Mouse (Mus musculus) bone marrow macrophage, adult 2 months (primary cell): ENCODE measurements around the gene Sfmbt2. TPM values are rescaled to one million over a fixed set of nuclear protein-coding genes. Genes with fewer than 3 reads are reported as not detected.
A peak's percentile ranks its signal among the peaks of the same experiment; 100 is the strongest.

Experiments
- H3K27ac ChIP-seq: 2 replicates; pipeline ENCODE4 v1.5.1; 2012; ENCODE audit warnings: low read depth, low read length; ENCODE audit not compliant: insufficient read depth
- H3K4me1 ChIP-seq: 2 replicates; pipeline ENCODE4 v1.6.1; 2012; ENCODE audit warnings: low read length; ENCODE audit not compliant: control insufficient read depth, insufficient read depth
- H3K4me3 ChIP-seq: 2 replicates; pipeline ENCODE4 v1.5.1; 2012; ENCODE audit warnings: mild to moderate bottlenecking, low read length, moderate library complexity; ENCODE audit not compliant: insufficient read depth
- CTCF ChIP-seq: IDR thresholded peaks from 2 replicates; pipeline ENCODE4 v1.5.1; 2012; ENCODE audit warnings: low read depth, mild to moderate bottlenecking, low read length, moderate library complexity
- POLR2A ChIP-seq: IDR thresholded peaks from 2 replicates; pipeline ENCODE4 v1.6.1; 2012; ENCODE audit warnings: mild to moderate bottlenecking, low read depth, low read length, borderline replicate concordance
- polyA plus RNA-seq: library from polyadenylated mRNA; stranded (reverse); fragments of >200 nt; gene quantifications from 2 replicates; pipeline ENCODE4 v1.2.4, GENCODE M21; 2012; ENCODE audit not compliant: missing spikeins, insufficient read depth, insufficient read length

Gene Sfmbt2
- polyA plus RNA-seq, 1 experiment = 0.28 TPM

DNA sequence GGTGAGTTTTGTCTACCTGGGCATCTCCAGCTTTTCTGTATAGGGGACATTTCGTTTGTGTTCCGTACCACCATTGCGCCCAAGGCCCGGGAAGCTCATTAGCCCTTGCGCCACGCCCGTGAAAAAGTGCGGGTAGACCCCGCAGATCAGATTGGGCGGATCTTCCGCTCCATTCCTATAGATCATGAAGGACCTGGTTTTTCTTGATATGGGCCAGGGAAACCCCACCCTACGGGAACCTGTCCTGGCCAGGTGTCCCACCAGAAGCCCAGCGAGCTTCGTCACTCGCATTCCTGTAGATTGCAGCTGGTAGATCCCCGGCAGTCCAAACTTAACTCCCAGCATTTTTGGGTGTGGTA lies 1.1 kb downstream of the Sfmbt2 start:
- H3K27ac ChIP-seq = no peak overlapping the region
- 0 out of 2 replicates have a peak, but pooled peaks cover 5% of the 10 kb centered on the region for H3K4me1 ChIP-seq
- TF ChIP-seq POLR2A = no peak
- TF ChIP-seq CTCF = no peak
- no peak overlapping the region for H3K4me3 ChIP-seq

DNA sequence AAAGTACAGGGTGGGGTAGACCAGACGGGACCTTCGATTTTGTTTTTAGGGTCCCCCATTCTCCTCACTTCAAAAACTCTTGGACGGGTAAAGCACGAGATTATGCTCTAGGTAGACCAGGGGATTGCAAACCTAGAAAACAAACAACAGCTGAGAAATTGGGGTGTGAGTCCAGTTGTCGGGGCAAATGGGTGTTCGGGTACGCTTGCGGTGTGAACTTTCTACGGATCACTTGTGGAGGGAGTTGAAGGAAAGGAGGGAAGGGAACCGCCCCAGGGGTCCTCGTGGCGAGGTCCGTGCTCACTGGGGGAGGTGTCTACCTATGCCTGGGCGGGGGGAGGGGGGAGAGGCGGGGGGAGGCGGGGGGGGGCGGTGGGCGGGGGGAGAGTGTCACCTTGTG lies 1.6 kb downstream of the Sfmbt2 start:
- Histone ChIP-seq H3K4me1 (0 out of 2 replicates have a peak, but pooled peaks cover 5% of the 10 kb centered on the region), H3K27ac (no peak overlapping the region), H3K4me3 (no peak overlapping the region; the same call in 1 of the 2 replicates)
- TF ChIP-seq POLR2A (no peak), CTCF (no peak)

DNA sequence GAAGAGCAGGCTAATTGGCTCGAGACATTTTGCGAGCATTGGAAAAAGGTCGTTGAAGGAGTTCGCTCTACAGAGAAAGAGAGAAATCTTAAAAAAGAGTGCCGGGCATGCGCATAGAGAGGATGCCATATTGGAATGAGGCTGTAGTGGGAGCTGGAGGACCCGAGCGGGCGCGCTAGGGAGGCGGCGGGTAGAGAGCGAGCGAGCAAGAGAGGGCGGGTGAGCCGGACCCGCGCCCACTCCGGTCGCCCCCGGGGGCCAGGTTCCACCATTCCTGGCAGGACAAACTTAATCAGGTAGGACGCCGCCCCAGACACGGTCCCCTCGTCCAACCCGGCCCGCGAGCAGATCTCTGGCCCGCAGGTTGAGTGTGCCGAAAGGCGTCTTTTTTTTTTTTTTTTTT lies 2.0 kb downstream of the Sfmbt2 start:
- Histone ChIP-seq H3K4me1 (0 out of 2 replicates have a peak, but pooled peaks cover 5% of the 10 kb centered on the region), H3K27ac (no peak overlapping the region), H3K4me3 (peak overlapping the region; percentile 44)
- no peak for TF ChIP-seq CTCF
- no peak for TF ChIP-seq POLR2A

DNA sequence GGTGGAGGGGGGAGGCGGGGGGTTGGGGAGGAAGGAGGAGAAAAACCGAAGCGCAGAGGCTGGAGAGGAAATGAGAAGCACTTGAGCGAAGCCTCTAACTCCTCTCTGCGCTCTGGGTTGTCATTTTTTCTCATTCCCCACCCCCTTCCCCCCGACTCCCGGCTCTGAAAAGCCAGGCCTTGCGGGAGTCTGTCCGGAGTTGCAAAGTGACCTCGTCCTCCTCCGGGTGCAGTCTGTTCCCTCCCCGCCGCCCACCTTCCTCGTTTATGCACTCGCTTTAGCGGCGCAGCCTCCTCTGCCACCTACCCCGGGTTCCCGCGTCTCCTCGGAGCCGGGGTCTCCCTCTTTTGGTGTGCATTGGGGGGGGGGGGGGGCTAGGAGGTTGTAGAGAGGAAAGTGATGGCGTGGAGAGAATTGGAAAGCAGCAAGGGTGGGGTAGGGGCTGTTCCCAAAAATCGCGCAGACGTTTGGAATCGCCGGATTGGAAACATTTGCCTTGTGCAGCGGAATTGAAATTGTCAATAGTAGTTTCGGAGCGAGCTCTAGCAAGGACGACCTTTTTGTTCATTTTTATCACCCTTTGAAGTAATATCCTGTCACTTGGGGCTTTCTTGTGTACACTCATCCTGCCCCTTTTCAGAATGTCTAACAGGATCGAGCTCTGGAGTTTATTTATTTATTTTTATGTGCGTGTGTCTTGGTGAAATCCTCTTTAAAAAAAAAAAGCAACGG lies 2.6 kb downstream of the Sfmbt2 start:
- no peak for TF ChIP-seq POLR2A
- TF ChIP-seq CTCF = no peak
- no peak overlapping the region for H3K27ac ChIP-seq
- peak overlapping the region; percentile 51 for H3K4me3 ChIP-seq
- H3K4me1 ChIP-seq = 0 out of 2 replicates have a peak, but pooled peaks cover 5% of the 10 kb centered on the region

DNA sequence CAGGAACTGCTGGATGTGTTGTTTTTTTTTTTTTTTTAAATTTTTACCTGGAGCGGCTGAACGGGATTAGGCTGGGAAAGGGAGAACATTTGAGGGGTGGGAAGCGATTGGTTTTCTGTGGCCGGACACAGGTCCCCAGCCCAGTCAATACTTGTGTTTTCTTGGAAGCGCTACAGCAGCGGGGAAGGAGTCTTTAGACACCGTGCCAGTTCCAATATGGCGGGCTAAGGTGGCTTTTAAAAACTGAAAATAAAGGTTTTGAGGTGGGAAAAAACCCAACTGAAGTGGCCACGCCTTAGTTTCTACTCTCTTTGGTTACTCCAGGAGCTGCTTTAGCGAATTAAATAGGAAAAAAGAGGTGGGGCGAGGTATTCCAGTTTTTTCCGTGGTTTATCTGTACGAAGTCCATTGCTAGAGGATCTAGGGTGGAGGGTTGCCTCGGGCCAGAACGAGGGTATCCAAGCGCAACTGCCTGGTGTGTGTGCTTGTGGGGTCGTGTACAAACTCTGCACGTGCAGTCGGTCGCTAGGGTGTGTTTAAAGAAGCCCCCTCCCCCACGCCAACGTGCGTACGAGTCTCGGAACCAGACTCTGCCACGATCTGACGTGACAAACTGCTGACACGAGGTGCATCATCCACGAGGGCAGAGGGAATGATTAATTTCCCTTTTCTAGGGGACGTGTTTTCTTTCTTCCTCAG lies 3.3 kb downstream of the Sfmbt2 start:
- 0 out of 2 replicates have a peak, but pooled peaks cover 5% of the 10 kb centered on the region for H3K4me1 ChIP-seq
- TF ChIP-seq POLR2A (no peak), CTCF (no peak)
- no peak overlapping the region for H3K27ac ChIP-seq
- peak overlapping the region; percentile 48 for H3K4me3 ChIP-seq

DNA sequence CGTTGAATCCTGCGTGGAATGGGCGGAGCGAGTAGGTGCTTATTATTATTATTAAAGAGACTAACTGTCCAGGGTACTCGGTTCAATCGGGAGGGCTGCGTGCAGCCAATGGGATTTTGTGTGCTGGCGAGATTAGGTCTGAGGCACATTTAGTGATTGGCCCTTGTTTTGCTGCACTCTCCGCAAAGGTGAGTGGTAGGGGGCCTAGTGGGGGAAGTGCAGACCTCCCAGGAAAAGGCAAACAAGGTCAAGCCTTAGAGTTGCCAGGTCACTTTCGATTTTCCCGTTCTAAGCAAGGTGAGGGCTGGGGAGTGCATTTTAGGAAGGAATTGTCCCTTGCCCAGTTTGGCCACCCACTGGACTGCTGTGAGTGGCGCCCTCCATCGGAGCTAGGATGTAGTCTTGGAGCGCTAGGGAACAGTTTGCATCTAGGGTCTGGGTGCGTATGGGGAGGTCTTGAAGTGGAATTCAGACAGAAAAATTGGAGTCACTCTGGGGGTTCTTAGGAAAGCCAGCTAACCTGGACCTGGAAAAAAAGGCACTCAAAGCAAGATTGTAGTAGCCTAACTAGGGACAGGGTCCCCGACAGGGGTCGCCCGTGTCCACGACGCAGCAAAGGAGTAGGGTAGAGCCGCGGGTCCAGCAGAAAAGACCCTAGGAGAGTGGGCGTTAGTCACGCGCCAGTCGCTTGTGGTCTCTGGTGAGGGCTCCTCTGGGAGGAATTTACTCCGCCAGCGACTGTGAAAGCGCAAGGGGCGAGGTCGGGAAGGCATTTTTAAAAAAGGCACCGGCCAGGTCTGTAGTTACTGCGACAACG lies 4.1 kb downstream of the Sfmbt2 start:
- Histone ChIP-seq H3K4me3 (peak overlapping the region; percentile 48), H3K4me1 (0 out of 2 replicates have a peak, but pooled peaks cover 5% of the 10 kb centered on the region), H3K27ac (no peak overlapping the region)
- TF ChIP-seq CTCF (peak; percentile 29), POLR2A (no peak)

DNA sequence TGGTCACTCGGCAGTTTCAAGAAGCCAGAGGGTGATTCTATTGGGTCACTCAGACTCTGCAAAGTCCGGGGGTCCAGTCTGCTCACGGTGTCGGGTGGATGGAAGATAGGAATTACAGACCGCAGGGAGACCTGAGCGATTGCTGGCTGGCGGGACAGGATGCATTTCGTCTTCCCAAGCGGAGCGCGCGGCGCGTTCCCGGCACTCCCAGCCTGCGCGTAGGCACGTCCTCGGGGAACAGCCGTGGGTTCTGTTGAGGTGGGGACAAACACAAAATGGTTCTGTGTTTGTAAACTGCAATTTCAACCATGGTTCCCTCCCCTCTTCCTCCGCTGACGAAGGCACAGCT lies 4.7 kb downstream of the Sfmbt2 start:
- Histone ChIP-seq H3K27ac (no peak overlapping the region), H3K4me1 (0 out of 2 replicates have a peak, but pooled peaks cover 5% of the 10 kb centered on the region), H3K4me3 (peak overlapping the region; percentile 48)
- TF ChIP-seq POLR2A (no peak), CTCF (no peak)

DNA sequence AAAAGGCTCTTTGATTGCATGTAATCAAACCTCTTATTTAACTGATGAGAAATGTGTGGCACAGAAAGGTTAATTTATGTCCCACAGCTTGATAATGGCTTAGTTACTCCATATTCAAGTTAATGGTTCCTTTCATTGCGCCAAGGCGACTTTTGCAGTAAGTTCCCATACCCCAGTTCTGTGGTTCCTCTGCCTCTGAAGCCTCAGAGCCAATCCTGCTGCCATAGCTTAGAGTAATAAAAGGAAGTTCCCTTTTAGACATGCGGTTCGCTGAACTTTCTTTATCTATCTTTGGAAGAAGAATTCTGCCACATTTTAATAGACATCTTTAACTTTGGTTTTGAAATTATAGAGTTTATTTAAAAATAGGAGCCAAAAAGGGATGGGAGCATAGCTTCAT lies 19.7 kb downstream of the Sfmbt2 start:
- no peak for TF ChIP-seq POLR2A
- TF ChIP-seq CTCF = no peak
- Histone ChIP-seq H3K4me3 (peak overlapping the region; percentile 9; the same call in 1 of the 2 replicates), H3K4me1 (0 out of 2 replicates have a peak, but pooled peaks cover 3% of the 10 kb centered on the region), H3K27ac (no peak overlapping the region)

DNA sequence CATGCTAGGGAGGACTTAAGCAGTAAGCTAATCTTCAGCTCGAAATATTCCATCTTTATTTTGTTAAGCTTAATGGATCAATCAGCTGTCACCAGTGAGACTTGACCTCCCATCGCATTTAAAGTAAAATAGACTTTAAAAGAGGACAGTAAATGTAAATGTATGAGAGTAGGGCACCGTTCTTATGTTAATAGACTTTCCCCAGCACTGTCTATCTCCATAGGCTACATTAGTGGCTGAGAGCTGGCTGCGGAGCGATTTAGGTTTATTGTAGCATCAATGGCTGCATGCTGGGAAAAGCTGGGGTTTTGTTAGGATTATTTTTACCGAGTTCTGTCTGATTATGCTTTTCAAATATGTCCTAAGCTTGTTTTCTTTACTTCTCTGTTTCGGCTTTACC lies 20.5 kb downstream of the Sfmbt2 start:
- Histone ChIP-seq H3K4me3 (no peak overlapping the region), H3K4me1 (0 out of 2 replicates have a peak, but pooled peaks cover 3% of the 10 kb centered on the region), H3K27ac (no peak overlapping the region)
- TF ChIP-seq POLR2A = no peak
- no peak for TF ChIP-seq CTCF
